Comparison of ENCODE assay signal across 8 mouse cellular contexts in the genomic region with DNA sequence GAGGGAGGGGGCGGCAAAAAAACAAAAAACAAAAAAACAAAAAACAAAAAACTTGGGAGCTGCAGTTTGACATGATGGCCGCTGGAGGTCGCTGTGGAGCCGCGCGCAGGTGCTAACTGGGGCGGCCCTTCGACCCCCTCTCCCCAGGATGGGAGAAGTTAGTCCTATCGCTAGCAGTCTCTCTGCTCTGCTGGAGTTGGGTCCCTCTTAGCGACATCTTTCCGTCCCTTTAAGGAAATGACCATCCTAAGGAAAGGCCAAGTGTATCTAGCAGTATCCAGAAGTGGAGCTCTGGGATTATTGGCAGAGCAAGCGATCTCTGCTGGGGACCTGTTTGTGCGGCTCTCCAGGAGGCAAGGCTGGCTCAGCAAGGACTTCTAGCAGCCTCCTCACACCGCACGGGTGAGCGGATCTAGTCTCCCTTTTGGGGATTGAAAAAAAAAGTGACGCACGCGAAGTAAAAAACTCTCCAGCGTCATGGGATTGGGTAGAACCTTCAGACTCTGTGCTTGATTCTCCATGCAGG. TPM values are rescaled to one million over a fixed set of nuclear protein-coding genes. Genes with fewer than 3 reads are reported as not detected.
A peak's percentile ranks its signal among the peaks of the same experiment; 100 is the strongest.
DNase-seq lines count a peak whose midpoint lies in the region; ATAC-seq and TF ChIP-seq lines count a peak whose summit lies in the region.

No protein-coding gene starts in this region.

- peak; percentile 38 to 59 for DNase-seq in spleen, postnatal 10 days (ENCODE audit: low spot score in 2 of 2)
- DNase-seq in spleen, postnatal 36 days (ENCODE audit: low spot score in 2 of 2) = no peak
- DNase-seq in embryo, embryonic 10.5 days (ENCODE audit: low spot score) = peak; percentile 76
- DNase-seq in kidney, postnatal 0 days (ENCODE audit: low spot score) = peak; percentile 57
- peak; percentile 67 for DNase-seq in midbrain, embryonic 10.5 days (ENCODE audit: low spot score)
- peak; percentile 66 for DNase-seq in thymus, adult 2 months
- DNase-seq in cerebellum, adult 9-11 months = no peak

- peak overlapping the region; percentile 74 for H3K4me2 ChIP-seq in heart, embryonic 14.5 days (ENCODE audit: low read length)
- H3K4me2 ChIP-seq in kidney, postnatal 0 days (ENCODE audit: low read length) = peak overlapping the region; percentile 83

- 5% methylated on average over 20 of the region's 20 CpGs for WGBS in heart, embryonic 14.5 days
- WGBS in kidney, postnatal 0 days = 4% methylated on average over 20 of the region's 20 CpGs
- 1% methylated on average over 20 of the region's 20 CpGs for WGBS in midbrain, embryonic 10.5 days
- WGBS in thymus, adult 2 months = 4% methylated on average over 20 of the region's 20 CpGs

- H3K27me3 ChIP-seq in heart, embryonic 14.5 days (ENCODE audit: control insufficient read depth, insufficient read depth, low read length) = no peaks in the 10 kb centered on the region
- no peaks in the 10 kb centered on the region for H3K27me3 ChIP-seq in kidney, postnatal 0 days (ENCODE audit: insufficient read depth, low read length)
- peaks cover 31% of the 10 kb centered on the region for H3K27me3 ChIP-seq in midbrain, embryonic 10.5 days (ENCODE audit: low read depth, poor library complexity, severe bottlenecking)
- H3K27me3 ChIP-seq in thymus, adult 2 months (ENCODE audit: control insufficient read depth, insufficient read depth, low read length) = no peaks in the 10 kb centered on the region

- TF ChIP-seq POLR2A in thymus, adult 2 months (IDR thresholded peaks at IDR 0.05; ENCODE audit: control insufficient read depth, extremely low read depth, insufficient read depth, low read length, poor library complexity) = no peak

- TF ChIP-seq CTCF in kidney, postnatal 0 days (IDR thresholded peaks at IDR 0.05; ENCODE audit: low read depth) = peak; percentile 91
- TF ChIP-seq CTCF in thymus, adult 2 months (IDR thresholded peaks at IDR 0.05; ENCODE audit: borderline replicate concordance, control insufficient read depth, extremely low read depth, insufficient read depth, low read length, poor library complexity) = peak; percentile 96

- H3K4me3 ChIP-seq in heart, embryonic 14.5 days (ENCODE audit: control insufficient read depth in 1 of 2, insufficient read depth in 1 of 2, low read depth in 1 of 2, low read length in 2 of 2) = peak overlapping the region; percentile 41 to 50
- peak overlapping the region; percentile 33 for H3K4me3 ChIP-seq in kidney, postnatal 0 days (replicated peaks; ENCODE audit: low read depth, low read length)
- peak overlapping the region; percentile 54 for H3K4me3 ChIP-seq in midbrain, embryonic 10.5 days
- H3K4me3 ChIP-seq in thymus, adult 2 months (ENCODE audit: control insufficient read depth, insufficient read depth, low read length) = peak overlapping the region; percentile 54

- peak overlapping the region; percentile 48; the same call in 1 of the 2 replicates for H3K9ac ChIP-seq in heart, embryonic 14.5 days (ENCODE audit: low read length)
- H3K9ac ChIP-seq in kidney, postnatal 0 days (ENCODE audit: low read depth, low read length) = peak overlapping the region; percentile 45; the same call in 1 of the 2 replicates

- H3K27ac ChIP-seq in heart, embryonic 14.5 days (replicated peaks in 1 of 2; ENCODE audit: control insufficient read depth in 1 of 2, insufficient read depth in 1 of 2, low read depth in 2 of 2, low read length in 2 of 2) = no peak overlapping the region
- no peak overlapping the region for H3K27ac ChIP-seq in kidney, postnatal 0 days
- peak overlapping the region; percentile 81 for H3K27ac ChIP-seq in midbrain, embryonic 10.5 days (replicated peaks)
- H3K27ac ChIP-seq in thymus, adult 2 months (ENCODE audit: control insufficient read depth, insufficient read depth, low read length) = peak overlapping the region; percentile 92

- peaks cover 4 to 5% of the 10 kb centered on the region in 2 experiments; a peak in 1 of 4 replicates for H3K4me1 ChIP-seq in heart, embryonic 14.5 days (ENCODE audit: control insufficient read depth in 2 of 2, insufficient read depth in 2 of 2, low read length in 2 of 2)
- no peaks in the 10 kb centered on the region for H3K4me1 ChIP-seq in kidney, postnatal 0 days (replicated peaks; ENCODE audit: insufficient read depth, low read length)
- H3K4me1 ChIP-seq in midbrain, embryonic 10.5 days = peaks cover 36% of the 10 kb centered on the region
- peaks cover 27% of the 10 kb centered on the region for H3K4me1 ChIP-seq in thymus, adult 2 months (replicated peaks; ENCODE audit: control insufficient read depth, insufficient read depth, low read length)

- ATAC-seq in heart, embryonic 14.5 days (ENCODE audit: insufficient number of reproducible peaks, insufficient read depth, low FRiP score, low read depth) = 0 out of 2 replicates have a peak, but pooled peaks have one; percentile 60
- peak; percentile 57 for ATAC-seq in kidney, postnatal 0 days (replicated peaks; ENCODE audit: low FRiP score, low read depth)

- H3K9me3 ChIP-seq in heart, embryonic 14.5 days (ENCODE audit: control insufficient read depth, low read length) = no peaks in the 10 kb centered on the region
- no peaks in the 10 kb centered on the region for H3K9me3 ChIP-seq in kidney, postnatal 0 days (replicated peaks; ENCODE audit: low read length)
- no peaks in the 10 kb centered on the region for H3K9me3 ChIP-seq in midbrain, embryonic 10.5 days (replicated peaks)

- no peaks in the 10 kb centered on the region for H3K36me3 ChIP-seq in heart, embryonic 14.5 days (ENCODE audit: control insufficient read depth, insufficient read depth, low read length)
- H3K36me3 ChIP-seq in kidney, postnatal 0 days (ENCODE audit: insufficient read depth, low read length) = no peaks in the 10 kb centered on the region
- H3K36me3 ChIP-seq in midbrain, embryonic 10.5 days = no peaks in the 10 kb centered on the region
- H3K36me3 ChIP-seq in thymus, adult 2 months (ENCODE audit: control insufficient read depth, insufficient read depth, low read length) = no peaks in the 10 kb centered on the region

RNA-seq across cellular contexts. Expression of a gene that starts 7.8 kb away (rescaled TPM):
- polyA plus RNA-seq in heart, embryonic 14.5 days (2014; fragmentation: Nextera tagmentation; extraction: Ambion mirVana) = 0.35 and 0.59 TPM in 2 replicates
- polyA plus RNA-seq in kidney, postnatal 0 days (2015; fragmentation: Nextera tagmentation; extraction: Ambion mirVana) = 0.47 and 0.67 TPM in 2 replicates
- polyA plus RNA-seq in midbrain, embryonic 10.5 days (2016; fragmentation: Nextera tagmentation; extraction: Ambion mirVana) = 1.6 and 2.7 TPM in 2 replicates
- 559 and 663 TPM in 2 replicates for polyA plus RNA-seq in thymus, adult 2 months (2012; rRNA removed)

RNA-seq across cellular contexts. Expression of a gene that starts 17.1 kb away (rescaled TPM):
- 93.5 and 95.7 TPM in 2 replicates for polyA plus RNA-seq in heart, embryonic 14.5 days (2014; fragmentation: Nextera tagmentation; extraction: Ambion mirVana)
- 89.9 and 90.2 TPM in 2 replicates for polyA plus RNA-seq in kidney, postnatal 0 days (2015; fragmentation: Nextera tagmentation; extraction: Ambion mirVana)
- polyA plus RNA-seq in midbrain, embryonic 10.5 days (2016; fragmentation: Nextera tagmentation; extraction: Ambion mirVana) = 31.7 and 36.1 TPM in 2 replicates
- polyA plus RNA-seq in thymus, adult 2 months (2012; rRNA removed) = 37.5 and 43.2 TPM in 2 replicates

Comparison
In these comparisons a context has a peak if more than half of its experiments do, and no peak if none do; other contexts are left out.
1. DNase-seq: peak in spleen, postnatal 10 days (2 of 2), embryo, embryonic 10.5 days (single experiment), kidney, postnatal 0 days (single experiment), midbrain, embryonic 10.5 days (single experiment) and thymus, adult 2 months (single experiment); none in spleen, postnatal 36 days (0 of 2) and cerebellum, adult 9-11 months (single experiment).
2. H3K27ac ChIP-seq: peak in midbrain, embryonic 10.5 days (single experiment) and thymus, adult 2 months (single experiment); none in heart, embryonic 14.5 days (0 of 2) and kidney, postnatal 0 days (single experiment).
3. RNA of a gene that starts 7.8 kb away (polyA plus RNA-seq): 559 to 663 TPM in thymus, adult 2 months; 1.6 to 2.7 TPM in midbrain, embryonic 10.5 days, 0.47 to 0.67 TPM in kidney, postnatal 0 days and 0.35 to 0.59 TPM in heart, embryonic 14.5 days; every median in the first group is over 100 times any median in the second.
4. Peak in every context shown above with its lines, with median percentiles within 50 percentile points of each other: H3K4me3 ChIP-seq.